Comparison of ENCODE assay signal across 18 mouse cellular contexts in genomic region chr4:149578831-149579230, GRCm38 (mm10). TPM values are rescaled to one million over a fixed set of nuclear protein-coding genes. Genes with fewer than 3 reads are reported as not detected.
DNase-seq lines count a peak whose midpoint lies in the region; ATAC-seq and TF ChIP-seq lines count a peak whose summit lies in the region.
"Had no signal": no experiment of that assay in that cellular context is flagged by ENCODE, and none has a peak within 500 bp of the region (broad histone marks: within the 10 kb centered on the region; RNA-seq: fewer than 3 reads in every experiment).

No protein-coding gene starts in this region.

- no peak for TF ChIP-seq CTCF in hindbrain, postnatal 0 days (IDR thresholded peaks at IDR 0.05; ENCODE audit: low read depth)

- H3K9me3 ChIP-seq in neural tube, embryonic 13.5 days = no peaks in the 10 kb centered on the region
- H3K9me3 ChIP-seq in hindbrain, postnatal 0 days (ENCODE audit: low read length) = no peaks in the 10 kb centered on the region
- H3K9me3 ChIP-seq: embryonic facial prominence, embryonic 12.5 days; G1E; limb, embryonic 13.5 days; lung, embryonic 15.5 days; neural tube, embryonic 12.5 days had no signal

- no peaks in the 10 kb centered on the region for H3K27me3 ChIP-seq in neural tube, embryonic 13.5 days
- H3K27me3 ChIP-seq in hindbrain, postnatal 0 days (ENCODE audit: insufficient read depth, low read length) = no peaks in the 10 kb centered on the region

- no peaks in the 10 kb centered on the region for H3K36me3 ChIP-seq in neural tube, embryonic 13.5 days
- no peaks in the 10 kb centered on the region for H3K36me3 ChIP-seq in hindbrain, postnatal 0 days (ENCODE audit: insufficient read depth, low read length)
- H3K36me3 ChIP-seq: embryonic facial prominence, embryonic 12.5 days; G1E; limb, embryonic 13.5 days; lung, embryonic 15.5 days; neural tube, embryonic 12.5 days had no signal

- H3K27ac ChIP-seq in neural tube, embryonic 13.5 days (replicated peaks) = peak overlapping the region; percentile 6; the same call in 1 of the 2 replicates
- no peak overlapping the region for H3K27ac ChIP-seq in hindbrain, postnatal 0 days
- H3K27ac ChIP-seq: limb, embryonic 13.5 days; liver, embryonic 14.5 days; lung, embryonic 15.5 days; neural tube, embryonic 12.5 days had no signal

- WGBS in neural tube, embryonic 13.5 days = 36% methylated on average over 7 of the region's 7 CpGs
- WGBS in hindbrain, postnatal 0 days = 18% methylated on average over 7 of the region's 7 CpGs

- ATAC-seq in frontal cortex, adult (ENCODE audit: low TSS enrichment) = peak; percentile 46; the same call in 1 of the 2 replicates
- ATAC-seq in neural tube, embryonic 13.5 days (ENCODE audit: low read depth) = no peak
- ATAC-seq in hindbrain, postnatal 0 days = peak; percentile 62
- no peak for ATAC-seq in cerebellum, adult (ENCODE audit: insufficient number of reproducible peaks, low FRiP score, low TSS enrichment)
- ATAC-seq: intestine, postnatal 0 days had no signal

- no peak overlapping the region for H3K4me2 ChIP-seq in neural tube, embryonic 13.5 days
- H3K4me2 ChIP-seq in hindbrain, postnatal 0 days (ENCODE audit: low read depth, low read length) = no peak overlapping the region
- H3K4me2 ChIP-seq: embryonic facial prominence, embryonic 12.5 days; limb, embryonic 13.5 days; lung, embryonic 15.5 days; neural tube, embryonic 12.5 days had no signal

- DNase-seq in frontal cortex, postnatal 10 days (ENCODE audit: low spot score in 2 of 2) = no peak
- DNase-seq in neural tube, embryonic 10.5 days (ENCODE audit: extremely low spot score, low spot score) = no peak
- no peak for DNase-seq in hindbrain, postnatal 0 days (ENCODE audit: low spot score)
- DNase-seq in gastrocnemius, postnatal 4 days (ENCODE audit: low spot score in 2 of 2) = no peak
- DNase-seq in ovary, postnatal 10 days (ENCODE audit: low spot score) = no peak
- DNase-seq: cerebellum, adult 9-10 months; gastrocnemius, postnatal 36 days; right cerebral cortex, postnatal 25 days had no signal

- H3K4me1 ChIP-seq in neural tube, embryonic 13.5 days (replicated peaks) = peaks cover 47% of the 10 kb centered on the region
- peaks cover 5% of the 10 kb centered on the region; the same call in 1 of the 2 replicates for H3K4me1 ChIP-seq in hindbrain, postnatal 0 days (ENCODE audit: insufficient read depth, low read length)
- H3K4me1 ChIP-seq: lung, embryonic 15.5 days had no signal

- H3K9ac ChIP-seq in neural tube, embryonic 13.5 days = no peak overlapping the region
- no peak overlapping the region for H3K9ac ChIP-seq in hindbrain, postnatal 0 days (replicated peaks; ENCODE audit: low read length)
- H3K9ac ChIP-seq: embryonic facial prominence, embryonic 12.5 days; limb, embryonic 13.5 days; liver, embryonic 14.5 days; lung, embryonic 15.5 days; neural tube, embryonic 12.5 days had no signal

- H3K4me3 ChIP-seq in neural tube, embryonic 13.5 days = no peak overlapping the region
- no peak overlapping the region for H3K4me3 ChIP-seq in hindbrain, postnatal 0 days (ENCODE audit: low read length)
- H3K4me3 ChIP-seq: embryonic facial prominence, embryonic 12.5 days; limb, embryonic 13.5 days; lung, embryonic 15.5 days; neural tube, embryonic 12.5 days had no signal

RNA-seq across cellular contexts. Expression of gene Clstn1, which starts 7.4 kb away (rescaled TPM):
- 131 and 142 TPM in 2 replicates for polyA plus RNA-seq in neural tube, embryonic 13.5 days (2015; fragmentation: Nextera tagmentation; extraction: Ambion mirVana)
- 590 and 603 TPM in 2 replicates for total RNA-seq in hindbrain, postnatal 0 days (2014; rRNA removed)
- 193 and 206 TPM in 2 replicates for polyA plus RNA-seq in hindbrain, postnatal 0 days (2015; fragmentation: Nextera tagmentation; extraction: Ambion mirVana)
- 10 to 100 TPM; 78.9 to 80.6 TPM for total RNA-seq in gastrocnemius, postnatal 4 days (2021)

Comparison
In these comparisons a context has a peak if more than half of its experiments do, and no peak if none do; other contexts are left out.
1. ATAC-seq: peak in frontal cortex, adult (single experiment) and hindbrain, postnatal 0 days (single experiment); none in neural tube, embryonic 13.5 days (single experiment) and cerebellum, adult (single experiment).